Comparison of ENCODE assay signal across 14 mouse cellular contexts in the genomic region with DNA sequence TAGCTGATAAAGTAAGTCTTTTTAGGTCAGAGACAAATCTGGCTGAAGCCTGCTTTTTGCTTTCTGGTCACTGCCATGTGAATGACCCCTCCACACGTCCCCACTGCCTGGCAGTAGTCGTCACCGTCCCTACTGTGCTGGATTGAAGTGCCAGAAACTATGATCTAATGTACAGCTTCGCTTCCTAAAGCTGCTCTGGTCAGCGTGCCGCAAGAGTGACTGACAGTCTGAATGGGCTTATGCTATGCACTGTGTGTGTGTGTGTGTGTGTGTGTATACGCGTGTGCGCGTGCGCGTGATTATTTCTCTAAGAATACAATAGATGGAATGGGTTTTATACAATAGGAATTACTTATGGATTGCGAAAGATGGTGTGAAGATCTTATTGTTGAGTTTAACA.
"Had no signal": no experiment of that assay in that cellular context is flagged by ENCODE, and none has a peak within 500 bp of the region (broad histone marks: within the 10 kb centered on the region; RNA-seq: fewer than 3 reads in every experiment).

No protein-coding gene starts in this region.

- H3K36me3 ChIP-seq: liver, embryonic 12.5 days; neural tube, embryonic 12.5 days; stomach, embryonic 15.5 days had no signal

- H3K9me3 ChIP-seq: liver, embryonic 12.5 days; neural tube, embryonic 12.5 days; stomach, embryonic 15.5 days had no signal

- H3K27me3 ChIP-seq: liver, embryonic 12.5 days; neural tube, embryonic 12.5 days; stomach, embryonic 15.5 days had no signal

- ATAC-seq: liver, embryonic 12.5 days had no signal

- H3K9ac ChIP-seq: liver, embryonic 12.5 days; liver, embryonic 14.5 days; lung, embryonic 14.5 days; neural tube, embryonic 12.5 days; stomach, embryonic 15.5 days had no signal

- H3K27ac ChIP-seq: liver, embryonic 12.5 days; liver, embryonic 14.5 days; neural tube, embryonic 12.5 days; stomach, embryonic 15.5 days; stomach, postnatal 0 days had no signal

- H3K4me1 ChIP-seq: liver, embryonic 12.5 days; neural tube, embryonic 12.5 days; stomach, embryonic 15.5 days had no signal

- H3K4me3 ChIP-seq: liver, embryonic 12.5 days; myocyte; neural tube, embryonic 12.5 days; stomach, embryonic 15.5 days had no signal

- DNase-seq: lung, adult 18-20 months; lung, embryonic 14.5 days; lung, postnatal 10 days; lung, postnatal 4 days; right cerebral cortex, postnatal 14 days; thymus, adult 2 months; thymus, postnatal 25 days; thymus, postnatal 4 days had no signal

- H3K4me2 ChIP-seq: liver, embryonic 12.5 days; lung, embryonic 14.5 days; neural tube, embryonic 12.5 days; stomach, embryonic 15.5 days had no signal
